Mouse (Mus musculus): ENCODE results near the gene Btbd16. TPM values are rescaled to one million over a fixed set of nuclear protein-coding genes. Genes with fewer than 3 reads are reported as not detected.

Gene Btbd16
- polyA plus RNA-seq, 1 experiment from 2014 or later, result not detected

Other genes with a start within 250 kb of the Btbd16 start
- 249 and 271 TPM in 2 replicates for gene Nsmce4a, start 201.0 kb upstream of the Btbd16 start, polyA plus RNA-seq (2014; fragmentation: Nextera tagmentation; extraction: Ambion mirVana)
- 39.6 and 39.9 TPM in 2 replicates for gene Tacc2, start 196.6 kb upstream of the Btbd16 start, polyA plus RNA-seq (2014; fragmentation: Nextera tagmentation; extraction: Ambion mirVana)
- gene Plekha1, start 91.7 kb downstream of the Btbd16 start, polyA plus RNA-seq (2014; fragmentation: Nextera tagmentation; extraction: Ambion mirVana), result 30.5 and 32.7 TPM in 2 replicates
- gene Htra1, start 162.0 kb downstream of the Btbd16 start, polyA plus RNA-seq (2014; fragmentation: Nextera tagmentation; extraction: Ambion mirVana), result 6.7 and 8.3 TPM in 2 replicates